Mouse (Mus musculus): ENCODE measurements around the gene Disc1. TPM values are rescaled to one million over a fixed set of nuclear protein-coding genes. Genes with fewer than 3 reads are reported as not detected.

The Disc1 gene
- under 1 TPM; 0.82 to 0.99 TPM for total RNA-seq (2021)
- long read RNA-seq, experiment 1 = 0 reads
- long read RNA-seq, experiment 2, partial matches to known transcripts = 0 of 1 reads
- long read RNA-seq, experiment 2, other reads (novel, unspliced or antisense) = 1 of 1 reads

GRCm38 (mm10) chr8:125053505-125054435 is at the start of gene Disc1:
TSS of gene Disc1 (plus strand) at chr8:125054195.
- intact Hi-C loops (cut with DNase I) = no loop called here
- peak; percentile 28 to 38 for DNase-seq

GRCm38 (mm10) chr8:125012695-125013627 is 41.0 kb upstream of the Disc1 start, which contains the start of gene Tsnax:
TSS of gene Tsnax (plus strand) at chr8:125012997.
- intact Hi-C loops (cut with DNase I) = loop anchor here (2.0 kb wide), 2 partner anchors 62 to 116 kb away; partner anchors contain the start of genes Exoc8 and Sprtn

GRCm38 (mm10) chr8:125024085-125024484 is 29.9 kb upstream of the Disc1 start:
- intact Hi-C loops (cut with DNase I) = no loop called here
- DNase-seq = no peak

More at GRCm38 (mm10) chr8:125012695-125013627, 41.0 kb upstream of the Disc1 start, which contains the start of gene Tsnax:
- peak; percentile 85 to 89 for DNase-seq

DNA sequence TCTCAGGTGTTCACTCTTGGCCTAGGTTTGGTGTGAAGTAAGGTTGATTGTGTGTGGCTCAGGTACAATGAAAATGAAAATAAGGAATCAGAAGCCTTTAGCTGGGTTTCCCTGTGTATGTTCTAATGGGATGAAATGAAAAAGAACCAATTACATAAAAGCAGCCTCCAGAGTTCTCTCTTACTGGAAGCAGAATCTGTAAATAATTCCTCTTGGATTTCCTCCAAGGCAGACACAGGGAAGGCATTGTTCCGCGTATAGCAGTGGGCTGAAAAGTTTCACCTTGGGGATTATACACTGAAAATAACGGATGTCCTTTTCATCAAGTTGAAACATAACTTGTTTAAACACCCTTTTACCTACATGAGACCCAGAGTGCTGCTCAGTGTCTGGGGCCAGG is 26.8 kb upstream of the Disc1 start:
- DNase-seq = no peak
- intact Hi-C loops (cut with DNase I) = loop anchor here (5.0 kb wide), 1 partner anchor 150 kb away; no protein-coding TSS in a partner anchor

- no peak for DNase-seq
- intact Hi-C loops (cut with DNase I) = loop anchor here (5.0 kb wide), 1 partner anchor 152 kb away; no protein-coding TSS in a partner anchor
Observed at GRCm38 (mm10) chr8:125028841-125029240, 25.2 kb upstream of the Disc1 start.

DNA sequence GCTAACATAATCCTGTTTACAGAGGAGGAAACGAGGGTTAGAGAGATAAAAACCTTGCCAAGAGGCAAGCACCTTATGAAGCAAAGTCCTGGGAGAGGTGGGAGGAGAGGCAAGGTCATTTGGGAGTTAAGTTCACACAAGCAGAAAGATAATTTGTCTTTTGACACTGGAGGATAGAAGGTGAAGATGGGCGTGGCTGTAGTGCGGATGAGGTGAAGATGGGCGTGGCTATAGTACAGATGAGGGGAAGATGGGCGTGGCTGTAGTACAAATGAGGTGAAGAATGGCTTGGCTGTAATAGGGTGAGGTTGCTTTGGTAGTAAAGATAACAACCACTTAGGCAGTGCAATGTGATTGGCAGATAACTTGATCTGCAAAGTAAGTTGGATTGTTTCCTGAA is 22.7 kb upstream of the Disc1 start:
- DNase-seq = no peak
- intact Hi-C loops (cut with DNase I) = no loop called here

GRCm38 (mm10) chr8:125034669-125035068 is 19.3 kb upstream of the Disc1 start:
- intact Hi-C loops (cut with DNase I) = loop anchor here (5.0 kb wide), 1 partner anchor 137 kb away; the partner anchor contains the start of genes Exoc8 and Sprtn
- DNase-seq = peak; percentile 54 to 61

- DNase-seq = no peak
- intact Hi-C loops (cut with DNase I) = loop anchor here (5.0 kb wide), 1 partner anchor 140 kb away; the partner anchor contains the start of genes Exoc8 and Sprtn
Observed at GRCm38 (mm10) chr8:125037081-125037480, 16.9 kb upstream of the Disc1 start.

- intact Hi-C loops (cut with DNase I) = loop anchor here (5.0 kb wide), 1 partner anchor 141 kb away; the partner anchor contains the start of genes Exoc8 and Sprtn
- peak in 1 of 2 experiments; percentile 16 for DNase-seq
Observed at GRCm38 (mm10) chr8:125038731-125039130, 15.3 kb upstream of the Disc1 start.

GRCm38 (mm10) chr8:125040587-125041375 is 13.2 kb upstream of the Disc1 start:
- no peak for DNase-seq
- intact Hi-C loops (cut with DNase I) = no loop called here

DNA sequence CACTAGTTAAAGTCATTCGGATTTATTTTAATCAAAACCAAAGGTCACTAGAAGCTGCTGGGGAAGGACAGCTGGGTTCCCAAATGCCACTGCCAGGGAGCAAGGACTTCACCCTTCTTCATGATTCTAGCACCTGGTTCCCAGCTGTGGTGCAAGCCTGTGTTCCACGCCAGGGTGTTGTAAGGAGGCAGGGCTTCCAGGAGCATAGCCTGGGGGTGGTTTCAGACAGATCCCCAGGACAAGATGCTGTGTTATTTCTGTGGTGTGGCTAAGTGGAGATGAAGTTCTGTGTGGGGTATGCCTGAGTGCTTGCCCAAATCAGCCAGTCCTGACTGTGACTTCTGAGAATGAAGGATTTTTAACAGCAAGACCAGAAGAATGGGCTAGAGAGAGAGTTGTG is 12.5 kb upstream of the Disc1 start:
- no peak for DNase-seq
- intact Hi-C loops (cut with DNase I) = no loop called here

DNA sequence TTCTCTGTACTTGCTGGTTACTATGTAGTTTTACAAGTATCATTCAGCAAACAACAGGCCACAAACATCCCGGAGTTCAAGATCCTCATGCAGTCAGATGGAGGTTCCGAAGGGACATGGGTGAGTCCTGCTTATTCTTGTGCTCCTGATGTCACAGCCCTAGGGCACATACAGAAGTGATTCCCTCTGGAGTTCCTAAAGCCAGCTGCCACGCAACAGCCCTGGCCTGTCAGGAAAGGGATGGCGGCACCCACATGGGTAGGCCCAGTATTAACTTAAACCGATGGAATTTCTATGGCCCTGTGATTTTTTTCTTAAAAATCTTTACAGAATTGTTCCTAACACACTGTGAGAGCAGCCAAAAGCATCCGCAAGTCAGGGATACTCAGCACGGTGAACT is 10.6 kb upstream of the Disc1 start:
- intact Hi-C loops (cut with DNase I) = no loop called here
- no peak for DNase-seq

DNA sequence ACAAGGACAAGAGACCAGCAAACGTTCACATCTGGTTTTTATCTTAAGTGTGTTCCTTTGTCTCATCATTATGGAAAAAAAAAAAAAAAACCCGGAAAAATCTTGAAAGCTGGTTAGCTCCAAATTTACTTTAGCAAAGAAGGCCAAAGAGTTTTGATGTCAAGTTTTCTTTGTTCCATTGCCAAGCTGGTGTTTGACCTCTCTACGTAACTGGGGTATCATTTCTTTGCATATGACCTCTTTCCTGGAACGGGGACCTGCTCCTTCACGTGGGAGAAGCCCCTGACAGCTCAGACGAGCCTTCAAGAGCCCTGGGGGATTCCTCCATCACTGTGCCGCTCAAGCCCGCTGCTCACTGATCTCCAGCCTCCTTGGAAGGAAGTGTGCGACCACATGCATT is 10.1 kb upstream of the Disc1 start:
- no peak for DNase-seq

DNA sequence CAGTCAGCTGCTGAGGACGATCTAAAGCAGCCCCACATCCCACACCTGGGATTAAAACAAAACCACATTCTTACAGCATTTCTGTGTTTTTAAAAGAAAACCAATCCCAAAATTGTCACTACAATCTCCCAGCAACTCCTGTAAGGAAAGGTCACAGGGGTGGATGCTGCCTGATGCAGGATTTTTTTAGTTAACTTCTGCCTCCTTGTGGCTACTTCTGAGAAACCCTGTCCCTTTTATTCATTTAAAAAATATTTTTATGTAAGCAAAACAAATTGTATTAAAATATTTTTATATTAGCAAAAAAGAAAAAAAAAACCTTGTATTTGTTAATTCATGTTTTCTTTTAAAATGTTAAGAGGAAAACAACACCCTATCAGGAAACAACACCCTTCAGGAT is 8.2 kb upstream of the Disc1 start:
- intact Hi-C loops (cut with DNase I) = no loop called here
- no peak for DNase-seq

More for the DNA sequence above, 10.1 kb upstream of the Disc1 start:
- intact Hi-C loops (cut with DNase I) = no loop called here

DNA sequence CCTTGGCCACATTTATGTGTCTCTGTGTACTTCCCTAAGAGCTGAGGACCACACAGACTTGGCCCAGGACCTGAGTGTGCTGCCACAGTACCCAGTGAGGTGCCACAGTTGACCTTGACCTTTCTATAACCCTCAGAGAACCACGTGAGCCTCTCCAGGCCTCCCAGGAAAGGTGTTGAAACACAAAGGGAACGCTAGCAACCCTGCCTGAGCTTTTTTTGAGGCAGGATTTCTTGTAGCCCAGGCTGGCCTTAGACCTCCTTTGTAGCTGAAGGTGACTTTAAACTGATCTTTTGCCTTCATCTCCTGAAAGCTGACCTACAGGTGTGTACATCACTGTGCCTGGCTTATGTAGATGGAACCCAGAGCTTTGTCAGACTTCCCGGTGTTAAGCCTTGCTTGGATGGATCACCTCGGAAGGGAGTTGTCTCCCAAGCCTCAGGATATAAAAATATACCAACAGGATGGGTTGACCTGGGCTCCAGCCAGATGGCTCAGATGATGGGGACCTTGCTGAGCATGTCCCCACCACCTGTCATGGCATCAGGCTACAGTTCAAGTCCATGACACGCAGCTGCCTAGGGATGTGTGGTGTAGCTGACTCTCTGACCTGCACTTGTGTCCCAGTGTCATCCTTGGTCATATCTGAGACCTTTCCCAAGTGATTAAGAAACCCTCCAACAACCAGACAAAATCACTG is 4.8 kb upstream of the Disc1 start:
- intact Hi-C loops (cut with DNase I) = no loop called here

GRCm38 (mm10) chr8:125049826-125050225 is 4.2 kb upstream of the Disc1 start:
- intact Hi-C loops (cut with DNase I) = no loop called here
- DNase-seq = no peak

More for the DNA sequence above, 4.8 kb upstream of the Disc1 start:
- peak in 1 of 2 experiments; percentile 27 for DNase-seq

GRCm38 (mm10) chr8:125052026-125052425 is 2.0 kb upstream of the Disc1 start:
- DNase-seq = peak; percentile 50 to 56
- intact Hi-C loops (cut with DNase I) = no loop called here

- intact Hi-C loops (cut with DNase I) = no loop called here
- peak; percentile 27 to 49 for DNase-seq
Observed at GRCm38 (mm10) chr8:125054436-125054810, 428 bp downstream of the Disc1 start.

DNA sequence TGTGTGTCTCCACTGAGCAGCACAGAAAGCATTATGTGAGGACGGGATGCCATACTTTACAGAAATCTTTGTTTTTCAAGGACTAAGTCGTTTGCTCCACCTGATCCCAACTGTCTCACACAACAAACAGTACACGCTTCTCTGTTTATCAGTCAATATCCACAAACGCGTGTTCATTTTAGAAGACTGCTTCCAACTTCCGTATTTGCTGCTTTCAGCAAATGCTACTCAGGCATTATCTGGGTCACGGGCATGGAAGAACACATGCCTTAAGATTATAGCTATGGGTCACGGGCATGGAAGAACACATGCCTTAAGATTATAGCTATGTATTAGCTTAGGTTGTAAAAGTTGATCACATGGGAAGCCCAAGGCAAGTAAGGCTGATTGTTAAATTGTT is 6.9 kb downstream of the Disc1 start:
- intact Hi-C loops (cut with DNase I) = no loop called here
- DNase-seq = no peak
